Mouse (Mus musculus) midbrain, postnatal 0 days (tissue): ENCODE measurements around the gene Trhr2. TPM values are rescaled to one million over a fixed set of nuclear protein-coding genes. Genes with fewer than 3 reads are reported as not detected.

Source experiments
- ATAC-seq: fragments of 200-750 bp; cut with Nextera tagmentation; 2 replicates; pipeline ENCODE4 v1.8.0; 2017; ENCODE audit warnings: moderate number of reproducible peaks, mild to moderate bottlenecking, moderate TSS enrichment, moderate library complexity; ENCODE audit not compliant: low FRiP score
- DNase-seq: peaks from one replicate; pipeline ENCODE4 v3.0.0-alpha.2; 2015; ENCODE audit warnings: low spot score
- H3K27ac ChIP-seq: fragments of 300-500 bp; sonication (generic); 2 replicates; pipeline ENCODE4 v1.5.1; 2014; ENCODE audit warnings: low read depth, mild to moderate bottlenecking, low read length, mixed read lengths
- H3K27me3 ChIP-seq: fragments of 300-500 bp; sonication (generic); 2 replicates; pipeline ENCODE4 v1.6.1; 2014; ENCODE audit warnings: low read length, control low read depth, mixed read lengths; ENCODE audit not compliant: insufficient read depth
- H3K36me3 ChIP-seq: fragments of 300-500 bp; sonication (generic); 2 replicates; pipeline ENCODE4 v1.6.1; 2014; ENCODE audit warnings: low read length, control low read depth, mixed read lengths; ENCODE audit not compliant: insufficient read depth
- H3K4me1 ChIP-seq: fragments of 300-500 bp; sonication (generic); 2 replicates; pipeline ENCODE4 v1.6.1; 2014; ENCODE audit warnings: mild to moderate bottlenecking, control low read depth, antibody characterized with exemption, low read length, mixed read lengths; ENCODE audit not compliant: insufficient read depth
- H3K4me2 ChIP-seq: fragments of 300-500 bp; sonication (generic); 2 replicates; pipeline ENCODE4 v1.6.1; 2014; ENCODE audit warnings: low read depth, mild to moderate bottlenecking, low read length, mixed read lengths; ENCODE audit not compliant: poor library complexity, severe bottlenecking
- H3K4me3 ChIP-seq: fragments of 300-500 bp; sonication (generic); 2 replicates; pipeline ENCODE4 v1.5.1; 2014; ENCODE audit warnings: low read depth, mild to moderate bottlenecking, low read length, moderate library complexity
- H3K9ac ChIP-seq: fragments of 300-500 bp; sonication (generic); replicated peaks from 2 replicates; pipeline ENCODE4 v1.6.1; 2014; ENCODE audit warnings: mild to moderate bottlenecking, low read length, moderate library complexity, mixed read lengths; ENCODE audit not compliant: poor library complexity, severe bottlenecking
- H3K9me3 ChIP-seq: fragments of 300-500 bp; sonication (generic); 2 replicates; pipeline ENCODE4 v1.6.1; 2016; ENCODE audit warnings: low read length, control low read depth
- CTCF ChIP-seq: IDR thresholded peaks from 2 replicates; pipeline ENCODE4 v1.5.1; 2016; ENCODE audit warnings: antibody characterized with exemption, mild to moderate bottlenecking
- WGBS: fragments of 180-500 bp; shearing (Covaris S2); extraction: QIAGEN DNeasy Blood & Tissue Kit; methylation state at CpG from one replicate; pipeline ENCODE4 v1.1.7; 2014; 5-methylcytosine and 5-hydroxymethylcytosine counted together
- polyA plus RNA-seq: library from polyadenylated mRNA; unstranded; fragments of >200 nt; fragmentation: Nextera tagmentation; extraction: Ambion mirVana; gene quantifications from 2 replicates; pipeline ENCODE4 v1.2.1, GENCODE M21; 2015
- total RNA-seq: library from RNA; depleted of rRNA; stranded (reverse); fragments of >200 nt; gene quantifications from 2 replicates; pipeline ENCODE4 v1.2.3, GENCODE M21; 2014; rRNA removed

Trhr2 gene
- total and polyA plus RNA-seq, 2 experiments from 2014 or later: 0.15 to 0.93 TPM

DNA sequence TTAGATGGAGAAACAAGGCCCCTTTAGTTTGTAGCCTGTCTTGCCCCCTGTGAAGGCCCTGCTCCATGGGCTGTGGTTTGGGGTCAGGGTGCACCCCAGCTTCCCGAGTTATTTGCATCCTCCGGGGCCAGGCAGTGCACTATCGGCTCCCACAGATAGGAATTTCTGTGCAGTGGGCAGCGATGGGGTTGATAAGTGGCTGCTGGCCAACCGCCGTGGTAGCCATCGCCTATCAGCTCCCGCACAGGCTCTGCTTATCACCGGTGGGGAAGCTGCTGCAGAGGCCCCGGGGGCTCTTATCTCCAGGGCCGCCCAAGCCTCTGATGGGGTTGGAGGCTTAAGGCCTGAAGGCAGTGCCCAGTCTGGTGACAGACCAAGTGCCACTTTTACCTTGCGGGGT lies 51.3 kb downstream of the Trhr2 start:
- H3K4me2 ChIP-seq: no peak overlapping the region
- TF ChIP-seq CTCF: no peak
- WGBS: 71% methylated on average over 12 of the region's 12 CpGs
- no peaks in the 10 kb centered on the region for H3K27me3 ChIP-seq
- H3K27ac ChIP-seq: no peak overlapping the region
- no peak overlapping the region for H3K4me3 ChIP-seq
- no peak overlapping the region for H3K9ac ChIP-seq
- no peaks in the 10 kb centered on the region for H3K4me1 ChIP-seq
- H3K36me3 ChIP-seq: no peaks in the 10 kb centered on the region
- no peaks in the 10 kb centered on the region for H3K9me3 ChIP-seq
- ATAC-seq (no peak), DNase-seq (no peak)

DNA sequence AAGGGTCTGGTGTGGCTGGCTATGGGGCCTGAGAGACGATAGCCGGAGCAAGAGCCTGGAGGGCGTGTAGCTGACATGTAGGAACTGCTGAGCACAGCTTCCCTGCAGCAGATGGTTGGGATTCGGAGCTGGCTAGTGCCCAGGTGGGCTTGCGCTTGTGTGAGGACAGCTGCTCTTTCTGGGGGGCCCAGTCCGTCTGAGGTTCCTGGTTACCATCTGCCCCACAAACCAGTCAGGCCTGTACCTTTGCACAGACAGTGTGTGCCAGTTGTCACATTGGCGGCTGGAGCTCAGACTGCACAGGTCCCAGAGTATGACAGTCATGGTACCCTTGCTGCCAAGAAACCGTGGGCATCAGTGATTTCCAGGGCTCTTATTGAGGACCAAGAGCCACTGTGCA lies 52.7 kb downstream of the Trhr2 start:
- no peaks in the 10 kb centered on the region for H3K27me3 ChIP-seq
- no peaks in the 10 kb centered on the region for H3K4me1 ChIP-seq
- no peak overlapping the region for H3K27ac ChIP-seq
- H3K4me2 ChIP-seq: no peak overlapping the region
- no peak overlapping the region for H3K9ac ChIP-seq
- no peaks in the 10 kb centered on the region for H3K9me3 ChIP-seq
- peak; percentile 84 for DNase-seq
- TF ChIP-seq CTCF: no peak
- no peaks in the 10 kb centered on the region for H3K36me3 ChIP-seq
- no peak; the same call in 1 of the 2 replicates for ATAC-seq
- H3K4me3 ChIP-seq: no peak overlapping the region
- 80% methylated on average over 8 of the region's 8 CpGs for WGBS

Other genes with a start within 250 kb of the Trhr2 start
- 19.6 and 28.6 TPM in 2 replicates for gene Zfpm1, start 78.6 kb downstream of the Trhr2 start, total RNA-seq
- 1.2 TPM in 2 replicates for gene Zfpm1, start 78.6 kb downstream of the Trhr2 start, polyA plus RNA-seq
- gene Zc3h18, start 15.9 kb upstream of the Trhr2 start, total RNA-seq: 29.4 and 41.3 TPM in 2 replicates
- gene Zc3h18, start 15.9 kb upstream of the Trhr2 start, polyA plus RNA-seq: 23.4 and 25.0 TPM in 2 replicates
- gene Il17c, start 61.3 kb upstream of the Trhr2 start, total RNA-seq: not detected in 2 replicates
- gene Il17c, start 61.3 kb upstream of the Trhr2 start, polyA plus RNA-seq: 0.37 TPM in 1 of 2 replicates, not detected in the other
- gene Cyba, start 72.2 kb upstream of the Trhr2 start, total RNA-seq: 23.1 and 27.7 TPM in 2 replicates
- 35.6 and 40.4 TPM in 2 replicates for gene Cyba, start 72.2 kb upstream of the Trhr2 start, polyA plus RNA-seq
- gene Mvd, start 82.7 kb upstream of the Trhr2 start, total RNA-seq: 57.1 and 94.5 TPM in 2 replicates
- 62.1 and 66.8 TPM in 2 replicates for gene Mvd, start 82.7 kb upstream of the Trhr2 start, polyA plus RNA-seq
- gene Snai3, start 100.0 kb upstream of the Trhr2 start, total RNA-seq: not detected in 2 replicates
- gene Snai3, start 100.0 kb upstream of the Trhr2 start, polyA plus RNA-seq: not detected in 2 replicates
- gene Rnf166, start 115.3 kb upstream of the Trhr2 start, total RNA-seq: 26.4 and 40.8 TPM in 2 replicates
- gene Rnf166, start 115.3 kb upstream of the Trhr2 start, polyA plus RNA-seq: 25.1 and 26.5 TPM in 2 replicates
- 37.7 and 52.6 TPM in 2 replicates for gene Ctu2, start 115.4 kb upstream of the Trhr2 start, total RNA-seq
- 95.0 and 99.5 TPM in 2 replicates for gene Ctu2, start 115.4 kb upstream of the Trhr2 start, polyA plus RNA-seq
- gene Piezo1, start 190.6 kb upstream of the Trhr2 start, total RNA-seq: 10.8 and 14.2 TPM in 2 replicates
- 1.3 and 1.8 TPM in 2 replicates for gene Piezo1, start 190.6 kb upstream of the Trhr2 start, polyA plus RNA-seq
- gene Cdt1, start 207.3 kb upstream of the Trhr2 start, total RNA-seq: 9.2 and 15.6 TPM in 2 replicates
- 6.4 TPM in 2 replicates for gene Cdt1, start 207.3 kb upstream of the Trhr2 start, polyA plus RNA-seq
- 83.9 and 97.2 TPM in 2 replicates for gene Aprt, start 216.2 kb upstream of the Trhr2 start, total RNA-seq
- gene Aprt, start 216.2 kb upstream of the Trhr2 start, polyA plus RNA-seq: 157 and 170 TPM in 2 replicates